Mouse (Mus musculus) mesoderm, embryonic 11.5 days (tissue): ENCODE measurements at regions not wholly inside any gene's neighbourhood (a gene's known extent, or its start where the extent isn't known, plus 50 kb on each side); places are given as distances from the start of the nearest gene placed in this dataset.
A peak's percentile ranks its signal among the peaks of the same experiment; 100 is the strongest.

Experiments
- DNase-seq: peaks from one replicate; pipeline ENCODE4 v3.0.0-alpha.2; 2012; ENCODE audit warnings: low read depth, low spot score

DNA sequence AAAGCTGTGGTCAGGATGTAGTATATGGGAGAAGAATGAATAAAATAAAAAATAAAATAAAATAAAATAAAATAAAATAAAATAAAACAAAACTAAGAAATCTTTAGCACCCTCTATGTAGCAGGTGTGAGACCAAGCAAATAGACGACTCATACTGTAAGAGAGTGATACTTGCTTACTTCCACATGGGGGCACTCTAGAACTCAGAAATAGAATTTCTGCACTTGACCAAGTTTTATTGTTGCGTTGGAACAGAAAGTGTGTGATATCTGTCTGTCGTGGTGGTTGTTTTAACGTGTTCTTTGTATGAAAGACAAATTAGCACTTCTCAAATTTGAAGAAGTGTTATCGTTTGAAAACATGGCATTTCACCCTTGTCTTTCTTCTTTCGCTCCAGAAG is 125.4 kb downstream of the Dthd1 start:
- peak; percentile 29 for DNase-seq
